Mouse (Mus musculus) liver, embryonic 13.5 days (tissue): ENCODE data around the gene Gm9945. TPM values are rescaled to one million over a fixed set of nuclear protein-coding genes. Genes with fewer than 3 reads are reported as not detected.

Experiments
- ATAC-seq: fragments of 200-750 bp; cut with Nextera tagmentation; 2 replicates; pipeline ENCODE4 v1.8.0; 2017; ENCODE audit warnings: low read depth, mild to moderate bottlenecking, moderate number of reproducible peaks, moderate library complexity
- DNase-seq: peaks from one replicate; pipeline ENCODE4 v3.0.0; 2022
- H3K27ac ChIP-seq: fragments of 300-500 bp; sonication (generic); 2 replicates; pipeline ENCODE4 v1.5.1; 2015; ENCODE audit warnings: moderate library complexity, mild to moderate bottlenecking, inconsistent platforms
- H3K27me3 ChIP-seq: fragments of 300-500 bp; sonication (generic); 2 replicates; pipeline ENCODE4 v1.6.1; 2015; ENCODE audit warnings: mild to moderate bottlenecking, inconsistent platforms
- H3K36me3 ChIP-seq: fragments of 300-500 bp; sonication (generic); 2 replicates; pipeline ENCODE4 v1.6.1; 2015; ENCODE audit warnings: mild to moderate bottlenecking, inconsistent platforms
- H3K4me1 ChIP-seq: fragments of 300-500 bp; sonication (generic); replicated peaks from 2 replicates; pipeline ENCODE4 v1.6.1; 2015; ENCODE audit warnings: inconsistent platforms
- H3K4me2 ChIP-seq: fragments of 300-500 bp; sonication (generic); 2 replicates; pipeline ENCODE4 v1.6.1; 2015; ENCODE audit warnings: inconsistent platforms, mild to moderate bottlenecking, moderate library complexity
- H3K4me3 ChIP-seq: fragments of 300-500 bp; sonication (generic); replicated peaks from 2 replicates; pipeline ENCODE4 v1.5.1; 2015; ENCODE audit warnings: mild to moderate bottlenecking, inconsistent platforms
- H3K9ac ChIP-seq: fragments of 300-500 bp; sonication (generic); 2 replicates; pipeline ENCODE4 v1.6.1; 2015; ENCODE audit warnings: mild to moderate bottlenecking, inconsistent platforms
- H3K9me3 ChIP-seq: fragments of 300-500 bp; sonication (generic); replicated peaks from 2 replicates; pipeline ENCODE4 v1.6.1; 2016; ENCODE audit warnings: inconsistent platforms
- WGBS: fragments of 180-500 bp; shearing (Covaris S2); methylation state at CpG from one replicate; pipeline ENCODE4 v1.1.7; 2015; ENCODE audit not compliant: insufficient replicate concordance; 5-methylcytosine and 5-hydroxymethylcytosine counted together
- polyA plus RNA-seq: library from polyadenylated mRNA; unstranded; fragments of >200 nt; fragmentation: Nextera tagmentation; extraction: Ambion mirVana; gene quantifications from 2 replicates; pipeline ENCODE4 v1.2.1, GENCODE M21; 2015

The Gm9945 gene
- polyA plus RNA-seq, 1 experiment from 2014 or later, result 0.53 TPM

DNA sequence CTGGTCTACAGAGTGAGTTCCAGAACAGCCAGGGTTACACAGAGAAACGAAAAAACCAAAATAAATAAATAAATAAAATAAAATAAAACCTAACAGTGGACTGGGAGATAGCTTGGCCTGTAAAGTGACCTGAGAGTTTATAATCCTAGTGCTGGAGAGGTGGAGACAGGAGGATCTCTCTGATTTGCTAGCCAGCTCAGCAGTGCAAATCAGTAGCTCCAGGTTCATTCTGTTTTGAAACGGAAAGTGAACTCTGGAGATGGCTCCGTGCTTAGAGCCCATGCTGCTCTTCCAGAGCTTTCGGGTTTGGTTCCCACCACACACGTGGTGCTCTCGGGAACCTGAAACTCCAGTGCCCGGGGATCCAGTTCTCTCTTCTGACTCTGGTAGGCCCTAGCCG, 32.0 kb upstream of the Gm9945 start:
- WGBS, result 77% methylated on average over 8 of the region's 8 CpGs
- H3K4me2 ChIP-seq, result no peak overlapping the region
- H3K27me3 ChIP-seq, result peaks cover 27% of the 10 kb centered on the region
- no peaks in the 10 kb centered on the region for H3K9me3 ChIP-seq
- H3K4me1 ChIP-seq, result peaks cover 22% of the 10 kb centered on the region
- ATAC-seq (no peak), DNase-seq (no peak)
- H3K4me3 ChIP-seq, result no peak overlapping the region
- no peak overlapping the region for H3K27ac ChIP-seq
- H3K36me3 ChIP-seq, result no peaks in the 10 kb centered on the region
- no peak overlapping the region for H3K9ac ChIP-seq

DNA sequence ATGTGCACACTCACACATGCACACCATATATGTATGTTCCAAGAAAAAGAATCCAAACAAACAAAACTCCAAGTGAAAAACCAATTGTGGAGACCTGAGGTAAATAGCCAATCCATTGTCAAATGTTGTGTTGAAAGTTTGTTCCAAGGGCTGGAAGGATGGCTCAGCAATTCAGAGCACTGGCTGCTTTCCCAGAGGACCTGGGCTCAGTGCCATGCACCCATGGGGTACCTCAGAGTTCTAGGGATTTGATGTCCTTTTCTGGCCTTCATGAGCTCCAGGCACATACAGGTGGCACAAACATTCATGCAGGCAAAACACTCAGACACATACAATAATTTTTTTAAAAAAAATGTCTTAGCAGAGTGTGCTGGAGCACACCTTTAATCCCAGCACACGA, 31.4 kb upstream of the Gm9945 start:
- Histone ChIP-seq H3K4me2 (no peak overlapping the region), H3K27me3 (peaks cover 27% of the 10 kb centered on the region), H3K9me3 (no peaks in the 10 kb centered on the region), H3K9ac (no peak overlapping the region), H3K4me3 (no peak overlapping the region), H3K27ac (no peak overlapping the region), H3K36me3 (no peaks in the 10 kb centered on the region), H3K4me1 (peaks cover 18% of the 10 kb centered on the region)
- DNase-seq (no peak), ATAC-seq (no peak)
- WGBS, result 63% methylated on average over 1 of the region's 1 CpGs

DNA sequence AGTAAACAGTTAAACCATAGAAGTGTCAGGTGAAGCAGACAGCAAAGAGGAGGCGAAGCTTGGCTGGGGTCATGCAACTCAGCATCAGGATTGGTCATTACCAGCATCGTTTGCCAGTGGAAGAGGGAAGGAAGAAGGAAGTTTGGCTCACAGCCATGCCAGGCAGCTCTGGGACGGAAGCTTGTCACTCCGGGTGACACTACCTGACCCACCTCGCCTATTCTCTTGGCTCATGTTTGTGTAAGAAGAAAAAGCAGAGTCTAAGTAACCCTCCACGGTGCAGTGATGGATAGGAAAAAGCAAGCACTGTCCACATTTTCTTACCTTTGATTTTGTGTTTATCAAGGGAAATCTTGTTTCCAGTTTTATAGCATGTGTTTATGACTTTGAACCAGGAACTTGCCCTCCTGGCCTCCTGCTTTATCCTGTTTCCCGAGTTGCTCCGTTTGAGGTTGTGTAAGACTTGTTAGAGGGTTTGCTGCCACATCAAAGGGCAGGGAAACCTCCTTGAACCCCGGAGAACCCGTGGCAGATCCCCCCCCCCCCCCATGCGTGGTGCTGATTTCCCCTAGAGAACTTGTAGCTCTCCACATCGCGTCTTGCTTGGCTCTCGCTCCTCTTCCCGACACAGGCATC, 29.8 kb upstream of the Gm9945 start:
- no peak overlapping the region for H3K4me3 ChIP-seq
- no peaks in the 10 kb centered on the region for H3K9me3 ChIP-seq
- ATAC-seq (no peak), DNase-seq (no peak)
- peaks cover 32% of the 10 kb centered on the region for H3K27me3 ChIP-seq
- no peak overlapping the region for H3K9ac ChIP-seq
- 22% methylated on average over 15 of the region's 15 CpGs for WGBS
- H3K36me3 ChIP-seq, result no peaks in the 10 kb centered on the region
- no peak overlapping the region for H3K27ac ChIP-seq
- H3K4me1 ChIP-seq, result peaks cover 14% of the 10 kb centered on the region
- no peak overlapping the region for H3K4me2 ChIP-seq

DNA sequence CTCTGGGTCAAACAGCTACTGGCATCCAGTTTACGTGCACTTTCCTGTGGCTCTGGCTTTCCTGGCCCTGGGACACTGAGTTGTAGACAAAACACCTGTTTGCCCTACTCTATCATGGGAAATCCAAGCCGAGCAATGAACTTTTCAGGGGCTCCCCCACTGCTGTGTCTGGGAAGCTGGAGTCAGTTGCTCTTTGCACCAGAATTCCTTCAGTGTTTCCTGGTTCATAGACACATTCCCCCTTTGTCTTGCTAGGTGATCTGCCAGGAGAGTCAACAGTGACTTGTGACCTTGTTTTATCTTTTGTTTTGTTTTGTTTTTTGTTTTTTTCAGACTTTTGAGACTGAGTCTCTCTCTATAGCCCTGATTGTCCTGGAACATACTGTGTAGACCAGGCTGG, 28.6 kb upstream of the Gm9945 start:
- no peak for DNase-seq
- no peak overlapping the region for H3K27ac ChIP-seq
- no peak for ATAC-seq

DNA sequence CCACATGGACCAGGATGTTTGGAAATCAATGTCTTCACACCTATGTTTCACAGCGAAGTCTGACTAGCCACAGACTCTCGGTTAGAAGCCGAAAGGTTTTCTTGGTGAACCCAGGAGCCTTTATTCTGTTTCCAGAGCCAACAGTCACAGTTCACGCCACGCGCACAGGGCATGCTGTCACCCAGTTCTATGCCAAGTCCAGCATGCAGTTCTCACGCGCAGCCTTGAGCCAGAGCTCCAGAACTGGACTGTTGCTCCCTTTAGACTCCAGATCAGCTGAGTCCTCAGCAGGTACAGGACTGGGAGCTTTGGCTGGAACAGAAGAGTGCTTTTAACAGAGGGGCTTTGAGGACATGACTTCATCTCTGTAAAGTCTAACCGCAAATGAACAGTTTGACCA, 27.6 kb upstream of the Gm9945 start:
- WGBS, result 84% methylated on average over 9 of the region's 9 CpGs
- Histone ChIP-seq H3K36me3 (no peaks in the 10 kb centered on the region), H3K4me3 (no peak overlapping the region), H3K9ac (no peak overlapping the region), H3K27me3 (peaks cover 54% of the 10 kb centered on the region), H3K27ac (no peak overlapping the region), H3K4me1 (peaks cover 20% of the 10 kb centered on the region), H3K4me2 (no peak overlapping the region), H3K9me3 (no peaks in the 10 kb centered on the region)
- ATAC-seq (no peak), DNase-seq (no peak)

More for the DNA sequence above, 28.6 kb upstream of the Gm9945 start:
- Histone ChIP-seq H3K36me3 (no peaks in the 10 kb centered on the region), H3K4me2 (no peak overlapping the region), H3K4me1 (peaks cover 10% of the 10 kb centered on the region), H3K4me3 (no peak overlapping the region), H3K9ac (no peak overlapping the region), H3K9me3 (no peaks in the 10 kb centered on the region), H3K27me3 (peaks cover 44% of the 10 kb centered on the region)
- WGBS, result 43% methylated on average over 2 of the region's 2 CpGs

DNA sequence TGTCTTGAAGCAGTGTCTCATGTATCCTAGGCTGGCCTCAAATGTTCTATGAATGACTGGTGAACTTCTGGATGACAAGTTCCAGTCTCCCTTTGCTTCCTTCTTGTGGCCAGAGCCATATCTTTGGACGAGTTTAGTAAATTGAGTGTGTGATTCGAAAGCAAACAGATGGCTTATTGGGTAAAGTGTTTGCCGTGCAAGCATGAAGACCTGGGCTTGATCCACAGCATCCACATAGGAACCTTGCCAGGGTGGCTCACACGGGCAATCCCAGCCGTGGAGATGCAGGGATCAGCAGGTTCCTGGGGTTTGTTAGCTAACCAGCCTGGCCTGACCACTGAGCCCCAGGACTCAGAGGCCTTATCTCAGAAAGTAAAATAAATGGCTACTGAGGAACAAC, 26.9 kb upstream of the Gm9945 start:
- H3K27me3 ChIP-seq, result peaks cover 60% of the 10 kb centered on the region
- DNase-seq (no peak), ATAC-seq (no peak)
- H3K9ac ChIP-seq, result no peak overlapping the region
- no peak overlapping the region for H3K4me2 ChIP-seq
- H3K36me3 ChIP-seq, result no peaks in the 10 kb centered on the region
- H3K4me1 ChIP-seq, result peaks cover 25% of the 10 kb centered on the region
- H3K27ac ChIP-seq, result no peak overlapping the region
- 67% methylated on average over 5 of the region's 5 CpGs for WGBS
- H3K9me3 ChIP-seq, result no peaks in the 10 kb centered on the region
- no peak overlapping the region for H3K4me3 ChIP-seq

DNA sequence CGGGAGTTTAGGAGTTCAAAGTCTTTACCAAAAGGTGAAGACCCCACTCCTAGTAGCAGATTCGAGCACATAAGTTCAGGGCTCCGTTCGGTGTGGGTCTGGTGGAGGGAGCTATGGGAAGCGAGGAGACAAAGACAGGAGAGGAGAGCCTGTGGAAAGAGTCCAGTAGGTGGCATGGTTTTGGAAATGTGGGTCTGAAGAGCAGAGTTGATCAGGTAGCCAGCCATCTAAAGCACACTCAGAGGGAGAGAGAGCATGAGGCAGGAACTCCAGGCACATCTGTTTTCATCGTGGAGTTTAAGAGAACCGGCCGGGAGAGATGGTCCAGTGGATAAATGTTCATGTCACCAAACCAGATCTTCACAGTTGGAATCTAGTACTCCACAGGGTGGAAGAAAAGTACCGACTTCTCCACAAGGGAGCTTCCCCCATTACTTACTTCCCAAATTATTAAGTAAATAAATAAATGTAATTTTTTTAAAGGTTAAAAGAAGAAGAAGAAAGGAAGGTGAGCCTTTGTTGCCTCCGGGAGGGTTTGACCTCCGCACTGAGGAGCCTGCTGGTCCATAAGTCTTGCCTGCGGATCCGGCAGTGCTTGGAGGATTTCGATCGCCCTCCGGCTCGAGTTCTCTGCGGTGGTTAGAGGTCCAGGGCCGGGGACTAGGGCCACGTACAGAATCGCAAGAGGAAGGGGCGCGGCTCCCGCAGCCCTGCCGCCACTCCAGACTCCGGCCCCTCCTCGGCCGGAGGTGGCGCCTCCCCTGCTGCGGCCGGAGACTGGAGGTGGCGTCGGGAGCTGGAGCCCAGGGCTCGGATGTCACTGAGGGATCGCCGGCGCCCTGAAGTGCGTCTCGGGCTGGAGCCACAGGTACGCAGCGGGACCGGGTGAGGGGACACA, 23.2 kb upstream of the Gm9945 start, which contains the start of the genes Gm10447 and Shroom1:
Gene Gm10447 (minus strand): TSS at position 637 of the 898 bp plus-strand sequence.
Gene Shroom1 (plus strand): TSS at position 732 of the 898 bp plus-strand sequence.
- Histone ChIP-seq H3K9me3 (no peaks in the 10 kb centered on the region), H3K27me3 (peaks cover 65% of the 10 kb centered on the region), H3K36me3 (no peaks in the 10 kb centered on the region), H3K4me2 (peak within 1 kb of the TSS; percentile 70), H3K4me1 (peaks cover 28% of the 10 kb centered on the region), H3K4me3 (peak within 1 kb of the TSS; percentile 55), H3K9ac (peak within 1 kb of the TSS; percentile 63), H3K27ac (peak within 1 kb of the TSS; percentile 62; the same call in 1 of the 2 replicates)
- 4% methylated on average over 42 of the region's 42 CpGs for WGBS
- peak; percentile 72 for ATAC-seq
- DNase-seq, result no peak

DNA sequence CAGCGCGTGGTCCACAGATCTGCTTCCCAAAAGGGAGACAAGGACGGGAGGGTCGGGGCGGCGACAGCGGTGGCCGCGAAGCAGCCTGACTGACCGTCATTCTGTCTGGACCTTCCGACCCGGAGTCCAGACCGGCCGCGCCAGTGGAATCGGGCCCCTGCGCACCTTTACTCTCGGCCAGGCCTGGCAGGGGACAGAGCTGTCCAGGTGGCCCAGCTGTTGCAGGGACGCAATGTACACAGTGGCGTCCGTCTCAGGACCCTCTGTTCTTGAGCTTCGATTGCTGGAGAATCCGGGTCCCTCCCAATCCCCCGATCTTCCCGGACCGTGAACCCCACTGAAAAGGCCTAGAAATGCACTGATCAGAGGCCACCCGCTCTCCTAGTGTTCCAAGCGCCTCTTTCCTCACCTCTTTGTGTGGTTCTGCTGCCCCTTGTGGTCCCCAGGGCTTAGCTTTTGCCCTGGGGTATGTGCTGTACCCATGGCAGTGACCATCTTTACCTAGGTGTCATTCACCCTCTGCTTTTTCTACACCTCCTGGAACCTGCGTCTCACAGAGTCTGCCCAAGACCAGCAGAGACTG, 22.5 kb upstream of the Gm9945 start:
- Histone ChIP-seq H3K36me3 (no peaks in the 10 kb centered on the region), H3K9ac (peak overlapping the region; percentile 63), H3K4me3 (peak overlapping the region; percentile 55), H3K27ac (peak overlapping the region; percentile 62; the same call in 1 of the 2 replicates), H3K4me2 (peak overlapping the region; percentile 70), H3K27me3 (peaks cover 70% of the 10 kb centered on the region), H3K9me3 (no peaks in the 10 kb centered on the region), H3K4me1 (peaks cover 35% of the 10 kb centered on the region)
- WGBS, result 7% methylated on average over 29 of the region's 29 CpGs
- no peak for DNase-seq
- ATAC-seq, result peak; percentile 45

DNA sequence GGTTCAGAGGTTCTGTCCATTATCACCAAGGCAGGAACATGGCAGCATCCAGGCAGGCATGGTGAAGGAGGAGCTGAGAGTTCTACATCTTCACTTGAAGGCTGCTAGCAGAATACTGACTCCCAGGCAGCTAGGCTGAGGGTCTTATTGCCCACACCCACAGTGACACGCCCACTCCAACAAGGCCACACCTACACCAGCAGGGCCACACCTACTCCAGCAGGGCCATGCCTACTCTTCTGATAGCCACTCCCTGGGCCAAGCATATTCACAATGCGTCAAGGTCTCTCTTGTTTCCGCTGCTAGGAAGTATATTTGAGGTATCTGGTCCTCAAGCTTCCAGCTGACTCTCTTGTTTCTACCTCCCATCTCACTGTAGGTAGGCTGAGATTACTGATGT, 21.0 kb upstream of the Gm9945 start:
- Histone ChIP-seq H3K9ac (no peak overlapping the region), H3K4me2 (no peak overlapping the region), H3K9me3 (no peaks in the 10 kb centered on the region), H3K4me1 (peaks cover 49% of the 10 kb centered on the region), H3K27me3 (peaks cover 81% of the 10 kb centered on the region), H3K36me3 (no peaks in the 10 kb centered on the region), H3K4me3 (no peak overlapping the region), H3K27ac (no peak overlapping the region)
- WGBS, result 52% methylated on average over 3 of the region's 3 CpGs
- no peak for DNase-seq
- no peak for ATAC-seq

DNA sequence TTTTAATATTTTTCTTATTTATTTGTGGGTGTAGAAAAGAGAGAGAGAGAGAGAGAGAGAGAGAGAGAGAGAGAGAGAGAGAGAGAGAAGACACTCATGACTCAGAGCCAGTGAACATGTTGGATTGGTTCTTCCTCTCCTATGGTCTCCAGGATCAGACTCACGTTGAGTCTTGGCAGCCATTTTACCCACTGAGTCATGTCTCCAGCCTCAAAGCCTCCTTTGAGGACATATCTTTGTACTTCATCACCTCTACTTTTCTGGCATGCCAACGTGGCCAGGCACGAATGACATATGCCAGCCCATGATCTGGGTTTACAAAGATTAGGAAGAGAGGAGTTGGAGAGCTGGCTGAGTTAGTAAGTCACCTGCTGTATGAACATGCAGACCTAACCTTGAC, 19.8 kb upstream of the Gm9945 start:
- Histone ChIP-seq H3K27me3 (peaks cover 88% of the 10 kb centered on the region), H3K4me2 (no peak overlapping the region), H3K27ac (no peak overlapping the region), H3K4me1 (peaks cover 50% of the 10 kb centered on the region), H3K9me3 (no peaks in the 10 kb centered on the region), H3K9ac (no peak overlapping the region), H3K4me3 (no peak overlapping the region), H3K36me3 (no peaks in the 10 kb centered on the region)
- ATAC-seq, result no peak
- no peak for DNase-seq
- 53% methylated on average over 3 of the region's 3 CpGs for WGBS

DNA sequence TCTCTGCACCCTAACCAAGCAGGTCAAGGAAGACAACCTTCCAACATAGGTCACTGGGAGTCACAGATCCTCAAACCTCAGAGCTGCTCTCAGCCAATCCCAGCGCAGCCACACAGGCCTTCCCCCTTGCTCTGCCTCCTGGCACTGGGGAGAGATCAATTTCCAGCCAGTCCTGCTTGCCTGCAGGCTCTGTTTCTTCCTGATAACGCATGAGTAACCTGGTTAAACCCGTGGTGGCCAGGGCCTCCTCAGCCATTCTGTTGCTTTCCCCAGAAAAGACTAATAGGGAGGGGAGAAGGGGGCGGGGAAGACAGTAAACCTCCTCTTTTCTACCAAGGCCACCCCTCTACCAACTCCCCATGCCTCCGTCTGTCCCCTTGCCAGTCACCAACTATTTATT, 18.2 kb upstream of the Gm9945 start:
- Histone ChIP-seq H3K9ac (no peak overlapping the region), H3K27me3 (peaks cover 88% of the 10 kb centered on the region), H3K4me3 (no peak overlapping the region), H3K4me1 (peaks cover 52% of the 10 kb centered on the region), H3K4me2 (no peak overlapping the region), H3K27ac (no peak overlapping the region), H3K36me3 (no peaks in the 10 kb centered on the region), H3K9me3 (no peaks in the 10 kb centered on the region)
- DNase-seq, result peak; percentile 49
- 14% methylated on average over 5 of the region's 5 CpGs for WGBS
- peak; percentile 52; the same call in 1 of the 2 replicates for ATAC-seq
